Mouse (Mus musculus) ZHBTc4 (cell line): Measurements from ENCODE around the gene Gm3020.
"Not testable (repeated sequence)": the region's sequence is repeated elsewhere in the genome, so short reads cannot be mapped to it uniquely, and the experiment has no call there.

Source experiments
- DNase-seq: peaks from one replicate; pipeline ENCODE4 v3.0.0-alpha.2; 2011; ENCODE audit warnings: low read depth, low spot score

The Gm3020 gene

DNA sequence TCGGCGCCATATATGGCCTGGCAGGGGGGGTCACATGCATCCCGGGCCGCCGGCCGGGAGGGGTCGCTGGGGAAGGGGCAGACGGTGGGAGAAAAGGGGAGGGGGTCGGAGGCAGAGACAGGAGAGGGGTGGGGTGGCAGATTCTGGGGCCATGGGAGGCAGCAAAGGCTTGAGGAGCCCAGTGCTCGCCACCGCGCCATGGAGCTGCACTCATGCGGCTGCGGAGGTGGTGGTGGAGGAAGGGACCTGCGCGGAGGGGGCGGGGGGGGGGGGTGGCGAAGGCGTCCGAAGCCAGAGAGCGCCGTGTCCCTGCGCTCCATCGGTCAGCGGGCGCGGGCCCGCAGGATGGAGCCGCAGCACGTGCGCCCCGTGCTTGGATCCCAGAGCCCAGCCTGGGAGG is at the start of gene Gm3020:
Gm3020 (plus strand) TSS at position 301 of the 400 bp plus-strand sequence.
- not testable (repeated sequence) for DNase-seq

DNA sequence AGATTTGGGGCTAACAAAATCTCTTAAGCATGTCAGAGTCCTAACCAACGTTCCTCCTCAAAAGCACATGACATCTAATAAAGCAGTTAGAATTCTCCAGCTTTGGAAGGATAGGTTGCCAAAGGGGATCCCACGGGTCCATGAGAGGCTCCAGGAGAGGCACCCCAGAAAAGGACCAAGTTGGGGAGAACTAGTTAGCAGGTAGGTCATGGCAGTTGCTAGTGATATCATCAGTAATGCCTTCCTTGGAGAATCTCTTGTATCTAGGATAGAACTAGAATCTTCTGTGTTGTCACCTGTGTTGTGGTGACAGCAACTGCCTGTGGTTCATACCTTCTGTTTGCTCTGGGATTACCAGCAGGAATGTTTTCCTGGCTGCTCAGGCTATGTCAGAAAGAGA is 17.6 kb upstream of the Gm3020 start, which contains the start of gene Gm3012:
Gm3012 (plus strand) TSS at position 301 of the 400 bp plus-strand sequence.
- not testable (repeated sequence) for DNase-seq

DNA sequence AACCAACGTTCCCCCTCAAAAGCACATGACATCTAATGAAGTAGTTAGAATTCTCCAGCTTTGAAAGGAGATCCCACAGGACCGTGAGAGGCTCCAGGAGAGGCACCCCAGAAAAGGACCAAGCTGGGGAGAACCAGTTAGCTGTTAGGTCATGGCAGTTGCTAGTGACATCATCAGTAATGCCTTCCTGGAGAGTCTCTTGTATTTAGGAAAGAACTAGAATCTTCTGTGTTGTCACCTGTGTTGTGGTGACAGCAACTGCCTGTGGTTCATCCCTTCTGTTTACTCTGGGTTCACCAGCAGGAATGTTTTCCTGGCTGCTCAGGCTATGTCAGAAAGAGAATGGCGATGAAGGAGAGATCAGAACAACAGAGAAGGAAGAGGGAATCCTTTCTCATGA is 36.7 kb downstream of the Gm3020 start, which contains the start of gene Gm3043:
Gm3043 (plus strand) TSS at position 301 of the 400 bp plus-strand sequence.
- not testable (repeated sequence) for DNase-seq
